Mouse (Mus musculus): Measurements from ENCODE around the gene Lipe.
"Not testable (repeated sequence)": the region's sequence is repeated elsewhere in the genome, so short reads cannot be mapped to it uniquely, and the experiment has no call there.

Lipe gene

GRCm38 (mm10) chr7:25398610-25399009, at the start of gene Lipe:
Gene Lipe (minus strand): TSS chr7:25398710.
- DNase-seq, result no peak

- DNase-seq, result no peak
Measured at GRCm38 (mm10) chr7:25440816-25441153, 42.3 kb upstream of the Lipe start.

- no peak for DNase-seq
Measured at GRCm38 (mm10) chr7:25439978-25440815, 41.7 kb upstream of the Lipe start.

- DNase-seq, result no peak
Measured at GRCm38 (mm10) chr7:25439124-25439822, 40.8 kb upstream of the Lipe start.

- no peak for DNase-seq
Measured at GRCm38 (mm10) chr7:25436704-25437103, 38.2 kb upstream of the Lipe start.

GRCm38 (mm10) chr7:25436226-25436625, 37.7 kb upstream of the Lipe start:
- DNase-seq, result no peak

GRCm38 (mm10) chr7:25435546-25435851, 37.0 kb upstream of the Lipe start:
- DNase-seq, result no peak

GRCm38 (mm10) chr7:25434654-25435545, 36.4 kb upstream of the Lipe start:
- no peak for DNase-seq

GRCm38 (mm10) chr7:25433781-25434560, 35.5 kb upstream of the Lipe start:
- no peak for DNase-seq

- no peak for DNase-seq
Measured at GRCm38 (mm10) chr7:25433007-25433541, 34.6 kb upstream of the Lipe start.

GRCm38 (mm10) chr7:25432381-25432780, 33.9 kb upstream of the Lipe start:
- no peak for DNase-seq

GRCm38 (mm10) chr7:25429886-25430784, 31.6 kb upstream of the Lipe start:
- no peak for DNase-seq

- DNase-seq, result no peak
Measured at GRCm38 (mm10) chr7:25428321-25428720, 29.8 kb upstream of the Lipe start.

- no peak for DNase-seq
Measured at GRCm38 (mm10) chr7:25427144-25427543, 28.6 kb upstream of the Lipe start.

GRCm38 (mm10) chr7:25426380-25426779, 27.9 kb upstream of the Lipe start:
- not testable (repeated sequence) for DNase-seq

- peak; percentile 65 to 83 for DNase-seq
Measured at GRCm38 (mm10) chr7:25424429-25424828, 25.9 kb upstream of the Lipe start.

GRCm38 (mm10) chr7:25422286-25422841, 23.9 kb upstream of the Lipe start:
- peak in 1 of 2 experiments; percentile 15 for DNase-seq

GRCm38 (mm10) chr7:25419943-25420342, 21.4 kb upstream of the Lipe start:
- no peak for DNase-seq

GRCm38 (mm10) chr7:25419536-25419935, 21.0 kb upstream of the Lipe start:
- DNase-seq, result no peak

- peak in 1 of 2 experiments; percentile 24 for DNase-seq
Measured at GRCm38 (mm10) chr7:25417597-25417996, 19.1 kb upstream of the Lipe start.
